Mouse (Mus musculus) kidney, adult 2 months (tissue): ENCODE measurements around the gene Igf1r.

Source experiments
- CTCF ChIP-seq: fragments of 200-500 bp; conservative IDR thresholded peaks from 2 replicates; pipeline ENCODE4 v1.5.1; 2011; ENCODE audit warnings: low read depth, mild to moderate bottlenecking, control low read depth, low read length, moderate library complexity, mixed read lengths; ENCODE audit not compliant: insufficient read depth, insufficient read length
- POLR2A ChIP-seq: fragments of 200-500 bp; IDR thresholded peaks from one replicate; pipeline ENCODE4 v1.6.1; 2011; ENCODE audit warnings: low read depth, low read length, control low read depth

DNA sequence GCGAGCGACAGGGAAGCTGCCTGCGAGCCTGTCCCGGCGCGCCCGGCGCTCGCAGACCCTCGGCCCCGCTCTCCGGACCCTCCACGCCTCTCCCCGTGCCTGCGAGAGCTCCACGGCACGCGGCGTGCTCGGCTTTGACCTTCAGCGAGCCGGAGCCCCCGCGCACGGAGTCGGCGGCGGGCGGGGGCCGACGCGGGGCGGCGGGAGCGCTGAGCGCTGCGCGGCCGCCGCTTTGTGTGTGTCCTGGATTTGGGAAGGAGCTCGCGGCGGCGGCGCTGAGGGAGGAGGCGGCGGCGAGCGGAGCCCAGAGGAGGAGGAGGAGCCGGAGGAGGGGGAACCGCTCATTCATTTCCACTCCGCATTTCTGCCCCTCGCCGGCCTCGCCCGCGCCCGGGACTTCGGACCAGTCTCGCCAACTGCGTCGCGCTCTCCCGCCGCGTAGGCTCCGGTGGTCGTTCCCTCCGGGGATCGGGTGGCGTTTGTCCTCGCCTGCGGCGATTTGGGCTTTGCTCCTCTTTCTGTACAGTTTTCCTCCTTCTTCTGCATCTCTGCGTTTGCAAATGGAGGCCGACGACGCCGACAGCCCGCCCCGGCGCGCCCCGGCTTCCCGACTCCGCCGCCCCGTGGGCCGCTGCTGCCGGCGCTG is 468 bp upstream of the Igf1r start:
- TF ChIP-seq CTCF (no peak), POLR2A (no peak)
